Mouse (Mus musculus) lung, adult 2 months (tissue): Measurements from ENCODE around the gene Sdk1.

Experiments
- CTCF ChIP-seq: fragments of 200-500 bp; IDR thresholded peaks from 2 replicates; pipeline ENCODE4 v1.5.1; 2011; ENCODE audit warnings: mild to moderate bottlenecking, low read length, control low read depth; ENCODE audit not compliant: insufficient read depth
- POLR2A ChIP-seq: fragments of 200-500 bp; IDR thresholded peaks from 2 replicates; pipeline ENCODE4 v1.6.1; 2011; ENCODE audit warnings: low read depth, mild to moderate bottlenecking, control low read depth, low read length, borderline replicate concordance; ENCODE audit errors: extremely low read depth

DNA sequence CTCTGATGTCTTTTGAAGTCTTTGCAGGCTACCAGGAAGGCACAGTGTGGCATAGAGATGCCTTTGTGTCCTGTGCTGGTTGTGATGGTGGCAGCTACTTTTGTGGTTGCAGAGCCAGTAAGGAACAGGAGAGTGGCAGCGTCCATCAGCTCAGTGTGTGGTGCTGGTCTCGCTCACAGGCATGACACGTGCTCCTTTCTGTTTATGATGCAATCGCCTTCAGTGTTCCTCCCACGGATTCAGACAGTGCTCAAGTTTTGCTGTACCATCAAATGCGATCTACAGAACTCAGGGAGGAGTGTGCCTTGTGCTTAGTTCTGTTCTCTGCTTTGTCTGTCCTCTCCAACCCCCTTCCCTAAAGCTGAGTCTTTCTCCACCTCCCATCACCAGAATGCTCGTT lies 165.6 kb downstream of the Sdk1 start:
- TF ChIP-seq CTCF = no peak
- TF ChIP-seq POLR2A = no peak
